Comparison of ENCODE assay signal across 20 mouse cellular contexts in genomic region chr9:49751466-49751865, GRCm38 (mm10). TPM values are rescaled to one million over a fixed set of nuclear protein-coding genes. Genes with fewer than 3 reads are reported as not detected.
A peak's percentile ranks its signal among the peaks of the same experiment; 100 is the strongest.
DNase-seq lines count a peak whose midpoint lies in the region; ATAC-seq and TF ChIP-seq lines count a peak whose summit lies in the region.
"Had no signal": no experiment of that assay in that cellular context is flagged by ENCODE, and none has a peak within 500 bp of the region (broad histone marks: within the 10 kb centered on the region; RNA-seq: fewer than 3 reads in every experiment).

No protein-coding gene starts in this region.

- DNase-seq in kidney, postnatal 4 days, result no peak
- DNase-seq in ES-CJ7 (ENCODE audit: low read depth, low spot score) (peak; percentile 94), ZHBTc4 (ENCODE audit: low read depth, low spot score) (peak; percentile 92)
- no peak for DNase-seq in retina, embryonic 14.5 days (ENCODE audit: low spot score)
- DNase-seq: adrenal gland, postnatal 10 days; cerebellum, adult 11 months; cerebellum, adult 8-10 months; cerebellum, postnatal 14 days; embryo, embryonic 11 days; heart, adult 18-20 months; heart, postnatal 10 days; heart, postnatal 4 days had no signal

- no peaks in the 10 kb centered on the region for H3K9me3 ChIP-seq in kidney, embryonic 16.5 days (ENCODE audit: low read length)
- H3K9me3 ChIP-seq in ES-Bruce4 (replicated peaks; ENCODE audit: control insufficient read depth, insufficient read depth, low read length, poor library complexity, severe bottlenecking), result no peaks in the 10 kb centered on the region
- H3K9me3 ChIP-seq: embryonic facial prominence, embryonic 15.5 days; forebrain, embryonic 15.5 days; heart, embryonic 10.5 days had no signal

- H3K4me3 ChIP-seq in kidney, embryonic 16.5 days (ENCODE audit: low read length), result no peak overlapping the region
- no peak overlapping the region for H3K4me3 ChIP-seq in ES-Bruce4 (ENCODE audit: low read depth, low read length)
- H3K4me3 ChIP-seq: embryonic facial prominence, embryonic 15.5 days; forebrain, embryonic 15.5 days; heart, embryonic 10.5 days had no signal

- H3K4me1 ChIP-seq in kidney, embryonic 16.5 days (ENCODE audit: insufficient read depth, low read length), result peaks cover 29% of the 10 kb centered on the region
- peaks cover 3% of the 10 kb centered on the region for H3K4me1 ChIP-seq in ES-Bruce4 (ENCODE audit: control insufficient read depth, insufficient read depth, low read length)

- H3K27ac ChIP-seq in kidney, embryonic 16.5 days (ENCODE audit: low read length), result peak overlapping the region; percentile 65
- peak overlapping the region; percentile 64 for H3K27ac ChIP-seq in ES-Bruce4 (ENCODE audit: insufficient read depth, low read length)
- H3K27ac ChIP-seq: embryonic facial prominence, embryonic 15.5 days; forebrain, embryonic 15.5 days; heart, embryonic 10.5 days; hindbrain, embryonic 14.5 days had no signal

- ATAC-seq in kidney, embryonic 16.5 days (ENCODE audit: low FRiP score, low TSS enrichment), result no peak
- ATAC-seq in megakaryocyte progenitor cell, adult 5-6 weeks (replicated peaks; ENCODE audit: poor library complexity), result no peak
- ATAC-seq: forebrain, embryonic 15.5 days; inflammation-experienced regulatory T-cells, adult 6 months had no signal

- H3K4me2 ChIP-seq in kidney, embryonic 16.5 days (replicated peaks; ENCODE audit: low read depth, low read length), result no peak overlapping the region
- H3K4me2 ChIP-seq: embryonic facial prominence, embryonic 15.5 days; forebrain, embryonic 15.5 days; hindbrain, embryonic 14.5 days had no signal

- H3K27me3 ChIP-seq in kidney, embryonic 16.5 days (ENCODE audit: insufficient read depth, low read length), result no peaks in the 10 kb centered on the region
- H3K27me3 ChIP-seq in ES-Bruce4 (ENCODE audit: control insufficient read depth, insufficient read depth, low read length, poor library complexity, severe bottlenecking), result no peaks in the 10 kb centered on the region
- H3K27me3 ChIP-seq: embryonic facial prominence, embryonic 15.5 days; forebrain, embryonic 15.5 days had no signal

- peak; percentile 98 for TF ChIP-seq EP300 in ES-Bruce4 (IDR thresholded peaks at IDR 0.05; ENCODE audit: insufficient read depth, low read depth, low read length)

- no peak for TF ChIP-seq POLR2A in ES-Bruce4 (IDR thresholded peaks at IDR 0.05; ENCODE audit: insufficient read depth, low read length)

- TF ChIP-seq CTCF in ES-Bruce4 (IDR thresholded peaks at IDR 0.05; ENCODE audit: low read depth, low read length), result no peak

- H3K9ac ChIP-seq in kidney, embryonic 16.5 days (replicated peaks; ENCODE audit: low read length), result no peak overlapping the region
- H3K9ac ChIP-seq in ES-Bruce4 (ENCODE audit: low read depth, poor library complexity, severe bottlenecking), result no peak overlapping the region
- H3K9ac ChIP-seq: embryonic facial prominence, embryonic 15.5 days; forebrain, embryonic 15.5 days; hindbrain, embryonic 14.5 days had no signal

- 36% methylated on average over 6 of the region's 6 CpGs for WGBS in kidney, embryonic 16.5 days

- H3K36me3 ChIP-seq in kidney, embryonic 16.5 days (ENCODE audit: insufficient read depth, low read length), result no peaks in the 10 kb centered on the region
- H3K36me3 ChIP-seq in ES-Bruce4 (ENCODE audit: control insufficient read depth, insufficient read depth, low read length, poor library complexity, severe bottlenecking), result no peaks in the 10 kb centered on the region
- H3K36me3 ChIP-seq: embryonic facial prominence, embryonic 15.5 days; forebrain, embryonic 15.5 days; heart, embryonic 10.5 days had no signal

RNA-seq across cellular contexts. Expression of gene Ncam1, which starts 47.3 kb away (rescaled TPM):
- polyA plus RNA-seq in kidney, embryonic 16.5 days (2015; fragmentation: Nextera tagmentation; extraction: Ambion mirVana), result 137 and 168 TPM in 2 replicates
- polyA plus RNA-seq in ES-Bruce4 (2011; ENCODE audit: insufficient read depth, insufficient read length, low read depth, missing spikeins), result 6.4 and 7.2 TPM in 2 replicates
- 24.5 and 27.4 TPM in 2 replicates for total RNA-seq in megakaryocyte progenitor cell, adult 5-6 weeks (2015)
- 16.4 and 16.5 TPM in 2 replicates for total RNA-seq in megakaryocyte progenitor cell, adult 5-6 weeks (2017)

Comparison
In these comparisons a context has a peak if more than half of its experiments do, and no peak if none do; other contexts are left out.
1. DNase-seq: peak in ES-CJ7 (single experiment) and ZHBTc4 (single experiment); none in kidney, postnatal 4 days (0 of 2) and retina, embryonic 14.5 days (single experiment).
2. RNA of gene Ncam1, which starts 47.3 kb away (polyA plus RNA-seq): 137 to 168 TPM in kidney, embryonic 16.5 days; 6.4 to 7.2 TPM in ES-Bruce4; every median in the first group is over 10 times any median in the second.